Mouse (Mus musculus) gastrocnemius, postnatal 36 days (tissue): Measurements from ENCODE around the gene Chd4. TPM values are rescaled to one million over a fixed set of nuclear protein-coding genes. Genes with fewer than 3 reads are reported as not detected.

Experiments used
- DNase-seq, 2 experiments: peaks; one replicate each; pipeline ENCODE4 v3.0.0; 2022
- intact Hi-C: fragments of 180-260 bp; cut with DNase I; formaldehyde crosslinking; loops from one replicate; pipeline ENCODE4 v1.15.1; 2025
- microRNA-seq, 2 experiments: library from miRNA; unstranded; fragments of <30 nt; microRNA quantifications; one replicate each; pipeline ENCODE4 v1.2.0; 2021
- total RNA-seq, 2 experiments: library from RNA; stranded (reverse); gene quantifications; 2 replicates each; pipeline ENCODE4 v1.2.3; 2021

Chd4 gene
- total RNA-seq, 2 experiments from 2014 or later: 67.6 to 72.2 TPM

DNA sequence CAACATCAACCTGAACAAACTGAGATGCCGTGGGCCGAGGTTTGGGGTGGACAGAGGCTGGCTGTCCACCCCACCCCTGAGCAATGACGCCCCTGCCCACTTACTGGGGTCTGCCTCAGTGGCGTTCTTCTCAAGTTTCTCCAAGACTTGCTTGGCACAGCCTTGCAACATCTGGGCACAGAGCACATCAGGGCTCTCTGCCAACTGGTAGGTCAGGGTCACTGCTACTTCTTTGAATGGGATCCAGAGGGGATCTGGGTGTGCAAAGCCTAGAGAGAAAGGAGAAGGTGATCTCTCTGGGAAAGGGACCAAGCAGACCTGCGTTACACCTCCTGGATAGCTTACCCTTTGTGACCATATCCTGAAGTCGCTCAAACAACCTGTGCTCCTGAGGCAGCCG is 77.5 kb downstream of the Chd4 start:
- intact Hi-C loops: no loop called here
- no peak for DNase-seq

DNA sequence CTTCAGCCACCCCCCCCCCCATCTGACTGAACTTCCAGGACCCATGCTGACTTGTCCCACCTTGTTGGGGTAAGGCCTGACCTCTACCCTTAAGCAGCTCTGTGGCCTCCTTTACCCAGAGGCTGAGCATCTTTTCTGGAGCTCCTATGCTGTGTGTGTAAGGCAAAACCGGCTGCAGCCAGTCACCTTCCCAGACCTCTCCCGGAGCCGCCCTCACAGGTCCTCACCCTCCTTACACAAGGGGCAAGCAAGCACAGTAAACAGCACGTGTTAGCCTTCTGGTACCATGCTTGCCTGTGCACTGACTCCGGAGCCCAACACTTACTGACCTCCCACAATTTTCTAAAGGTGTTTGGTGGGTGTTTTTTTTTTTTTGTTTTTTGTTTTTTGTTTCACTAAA is 79.7 kb downstream of the Chd4 start:
- intact Hi-C loops: no loop called here
- DNase-seq: no peak

- intact Hi-C loops: no loop called here
Observed at GRCm38 (mm10) chr6:125179601-125180000, 83.8 kb downstream of the Chd4 start.

More at GRCm38 (mm10) chr6:125179601-125180000, 83.8 kb downstream of the Chd4 start:
- no peak for DNase-seq

Small RNAs within 50 kb of the gene (microRNA-seq; reads per million reads assigned to microRNA genes)
- 0 reads per million in 2 experiments for gene Mir7045

Other genes starting within 250 kb of the Chd4 start
- 1 to 10 TPM; 7.5 to 7.9 TPM for gene P3h3, start 238.2 kb upstream of the Chd4 start, total RNA-seq
- gene Gpr162, start 232.0 kb upstream of the Chd4 start, total RNA-seq: under 1 TPM; 0.12 to 0.23 TPM
- 1 to 10 TPM in 1 of 2 experiments, not detected in 1; 2.8 TPM for gene Cd4, start 207.8 kb upstream of the Chd4 start, total RNA-seq
- gene Lag3, start 184.3 kb upstream of the Chd4 start, total RNA-seq: under 1 TPM in 1 of 2 experiments, not detected in 1; 0.25 TPM
- 100 to 1,000 TPM; 101 to 129 TPM for gene Ptms, start 175.9 kb upstream of the Chd4 start, total RNA-seq
- gene Mlf2, start 164.6 kb upstream of the Chd4 start, total RNA-seq: 100 to 1,000 TPM; 201 to 209 TPM
- 100 to 1,000 TPM in 1 of 2 experiments, 10 to 100 TPM in 1; 98.3 to 107 TPM for gene Cops7a, start 130.4 kb upstream of the Chd4 start, total RNA-seq
- gene Pianp, start 99.3 kb upstream of the Chd4 start, total RNA-seq: 1 to 10 TPM in 1 of 2 experiments, under 1 TPM in 1; 0.10 to 1.3 TPM
- gene Zfp384, start 86.8 kb upstream of the Chd4 start, total RNA-seq: 10 to 100 TPM; 20.3 to 22.8 TPM
- 10 to 100 TPM; 26.4 to 31.1 TPM for gene Ing4, start 56.2 kb upstream of the Chd4 start, total RNA-seq
- gene Acrbp, start 46.3 kb upstream of the Chd4 start, total RNA-seq: 1 to 10 TPM; 2.5 to 2.7 TPM
- gene Lpar5, start 28.1 kb upstream of the Chd4 start, total RNA-seq: not detected
- 10 to 100 TPM; 14.6 to 19.0 TPM for gene Nop2, start 35.9 kb downstream of the Chd4 start, total RNA-seq
- 10 to 100 TPM; 11.6 to 12.3 TPM for gene Iffo1, start 49.3 kb downstream of the Chd4 start, total RNA-seq
- over 10,000 TPM; 11,568 to 13,182 TPM for gene Gapdh, start 70.5 kb downstream of the Chd4 start, total RNA-seq
- 10 to 100 TPM in 1 of 2 experiments, 1 to 10 TPM in 1; 8.0 to 13.7 TPM for gene Ncapd2, start 95.7 kb downstream of the Chd4 start, total RNA-seq
- 100 to 1,000 TPM; 212 to 225 TPM for gene Mrpl51, start 95.8 kb downstream of the Chd4 start, total RNA-seq
- 10 to 100 TPM; 16.6 to 17.4 TPM for gene Vamp1, start 119.6 kb downstream of the Chd4 start, total RNA-seq
- gene Tapbpl, start 135.9 kb downstream of the Chd4 start, total RNA-seq: 1 to 10 TPM; 2.1 to 2.3 TPM
- 1 to 10 TPM in 1 of 2 experiments, under 1 TPM in 1; 0.57 to 1.5 TPM for gene Cd27, start 141.0 kb downstream of the Chd4 start, total RNA-seq
- gene Tuba3a, start 190.1 kb downstream of the Chd4 start, total RNA-seq: not detected
- gene Ltbr, start 217.9 kb downstream of the Chd4 start, total RNA-seq: 10 to 100 TPM; 20.3 to 21.7 TPM
- under 1 TPM; 0.15 to 0.36 TPM for gene Scnn1a, start 224.7 kb downstream of the Chd4 start, total RNA-seq